15 mouse cellular contexts compared by ENCODE assay signal in the genomic region with DNA sequence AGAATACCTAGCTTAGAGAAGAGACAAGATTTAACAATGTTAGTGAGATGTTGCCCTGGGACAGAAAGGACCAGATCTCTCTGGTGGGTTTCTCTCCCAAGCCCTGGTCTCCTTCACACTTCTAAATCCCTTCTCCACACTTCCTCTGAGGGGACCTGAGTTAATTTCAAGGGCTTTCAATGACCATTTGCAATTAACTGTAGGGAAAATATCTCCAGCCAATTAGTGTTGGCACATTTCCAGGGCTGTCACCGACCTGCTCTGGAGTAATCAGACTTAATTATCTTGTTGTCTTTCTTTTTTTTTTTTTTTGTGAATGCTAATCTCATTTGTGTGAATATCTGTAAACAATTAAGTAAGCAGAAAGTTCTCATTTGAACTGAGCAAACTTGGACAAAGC.
"Had no signal": no experiment of that assay in that cellular context is flagged by ENCODE, and none has a peak within 500 bp of the region (broad histone marks: within the 10 kb centered on the region; RNA-seq: fewer than 3 reads in every experiment).

No protein-coding gene starts in this region.

- H3K4me1 ChIP-seq: limb, embryonic 15.5 days; liver, embryonic 12.5 days; midbrain, embryonic 10.5 days; neural tube, embryonic 15.5 days; stomach, embryonic 15.5 days had no signal

- ATAC-seq: liver, embryonic 12.5 days had no signal

- H3K9ac ChIP-seq: limb, embryonic 15.5 days; liver, embryonic 12.5 days; lung, embryonic 14.5 days; neural tube, embryonic 15.5 days; stomach, embryonic 15.5 days had no signal

- H3K27me3 ChIP-seq: limb, embryonic 15.5 days; liver, embryonic 12.5 days; neural tube, embryonic 15.5 days; stomach, embryonic 15.5 days had no signal

- H3K27ac ChIP-seq: left cerebral cortex, adult 2 months; limb, embryonic 15.5 days; liver, embryonic 12.5 days; midbrain, embryonic 10.5 days; neural tube, embryonic 15.5 days; stomach, embryonic 15.5 days had no signal

- H3K36me3 ChIP-seq: limb, embryonic 15.5 days; liver, embryonic 12.5 days; midbrain, embryonic 10.5 days; neural tube, embryonic 15.5 days; stomach, embryonic 15.5 days had no signal

- DNase-seq: kidney, adult 9 months; kidney, postnatal 10 days; lung, embryonic 14.5 days; lung, postnatal 10 days; lung, postnatal 4 days; right cerebral cortex, postnatal 14 days; thymus, adult 2 months; thymus, postnatal 25 days had no signal

- H3K4me3 ChIP-seq: left cerebral cortex, adult 2 months; limb, embryonic 15.5 days; liver, embryonic 12.5 days; midbrain, embryonic 10.5 days; myocyte; neural tube, embryonic 15.5 days; stomach, embryonic 15.5 days had no signal

- H3K9me3 ChIP-seq: limb, embryonic 15.5 days; liver, embryonic 12.5 days; midbrain, embryonic 10.5 days; neural tube, embryonic 15.5 days; stomach, embryonic 15.5 days had no signal

- H3K4me2 ChIP-seq: limb, embryonic 15.5 days; liver, embryonic 12.5 days; lung, embryonic 14.5 days; neural tube, embryonic 15.5 days; stomach, embryonic 15.5 days had no signal
